Mouse (Mus musculus) midbrain, embryonic 11.5 days (tissue): ENCODE results near the gene Gk5. TPM values are rescaled to one million over a fixed set of nuclear protein-coding genes. Genes with fewer than 3 reads are reported as not detected.
"Not testable (repeated sequence)": the region's sequence is repeated elsewhere in the genome, so short reads cannot be mapped to it uniquely, and the experiment has no call there.

ENCODE experiments used
- ATAC-seq: fragments of 200-750 bp; cut with Nextera tagmentation; 2 replicates; pipeline ENCODE4 v1.8.0; 2017; ENCODE audit warnings: moderate TSS enrichment, moderate library complexity; ENCODE audit not compliant: low FRiP score
- DNase-seq: peaks from one replicate; pipeline ENCODE4 v3.0.0; 2015; ENCODE audit warnings: low spot score; ENCODE audit errors: missing footprints
- H3K27ac ChIP-seq: fragments of 300-500 bp; sonication (generic); 2 replicates; pipeline ENCODE4 v1.5.1; 2014; ENCODE audit warnings: low read depth, low read length
- H3K27me3 ChIP-seq: fragments of 300-500 bp; sonication (generic); 2 replicates; pipeline ENCODE4 v1.6.1; 2014; ENCODE audit warnings: mild to moderate bottlenecking, low read length, moderate library complexity, mixed read lengths; ENCODE audit not compliant: control insufficient read depth, insufficient read depth
- H3K36me3 ChIP-seq: fragments of 300-500 bp; sonication (generic); 2 replicates; pipeline ENCODE4 v1.6.1; 2014; ENCODE audit warnings: mild to moderate bottlenecking, low read length, moderate library complexity, mixed read lengths; ENCODE audit not compliant: control insufficient read depth, insufficient read depth
- H3K4me1 ChIP-seq: fragments of 300-500 bp; sonication (generic); 2 replicates; pipeline ENCODE4 v1.6.1; 2014; ENCODE audit warnings: low read length; ENCODE audit not compliant: control insufficient read depth, insufficient read depth
- H3K4me2 ChIP-seq: fragments of 300-500 bp; sonication (generic); 2 replicates; pipeline ENCODE4 v1.6.1; 2014; ENCODE audit warnings: mild to moderate bottlenecking, moderate library complexity
- H3K4me3 ChIP-seq: fragments of 300-500 bp; sonication (generic); 2 replicates; pipeline ENCODE4 v1.5.1; 2014; ENCODE audit warnings: low read depth, low read length
- H3K9ac ChIP-seq: fragments of 300-500 bp; sonication (generic); 2 replicates; pipeline ENCODE4 v1.6.1; 2014; ENCODE audit warnings: low read length
- H3K9me3 ChIP-seq: fragments of 300-500 bp; sonication (generic); 2 replicates; pipeline ENCODE4 v1.6.1; 2016; ENCODE audit warnings: low read length; ENCODE audit not compliant: control insufficient read depth
- WGBS: fragments of 180-500 bp; shearing (Covaris S2); extraction: QIAGEN DNeasy Blood & Tissue Kit; methylation state at CpG from one replicate; pipeline ENCODE4 v1.1.7; 2014; 5-methylcytosine and 5-hydroxymethylcytosine counted together
- polyA plus RNA-seq: library from polyadenylated mRNA; unstranded; fragments of >200 nt; fragmentation: Nextera tagmentation; extraction: Ambion mirVana; gene quantifications from 2 replicates; pipeline ENCODE4 v1.2.1, GENCODE M21; 2014

Gk5 gene
- 2.5 and 2.8 TPM in 2 replicates for polyA plus RNA-seq

GRCm38 (mm10) chr9:96118861-96119772, at the start of gene Gk5:
TSS of gene Gk5 (plus strand) at chr9:96119362.
- Histone ChIP-seq H3K4me1 (no peaks in the 10 kb centered on the region), H3K4me2 (peak within 1 kb of the TSS; percentile 75), H3K36me3 (no peaks in the 10 kb centered on the region), H3K27me3 (peaks cover 4% of the 10 kb centered on the region; the same call in 1 of the 2 replicates), H3K27ac (no peak within 1 kb of the TSS), H3K9me3 (no peaks in the 10 kb centered on the region), H3K4me3 (peak within 1 kb of the TSS; percentile 56), H3K9ac (peak within 1 kb of the TSS; percentile 65)
- DNase-seq (peak; percentile 100), ATAC-seq (peak; percentile 98)
- 1% methylated on average over 75 of the region's 76 CpGs for WGBS

- no peak overlapping the region for H3K27ac ChIP-seq
- no peak overlapping the region for H3K4me3 ChIP-seq
- 92% methylated on average over 13 of the region's 13 CpGs for whole genome bisulfite sequencing
- no peaks in the 10 kb centered on the region for H3K36me3 ChIP-seq
- H3K9me3 ChIP-seq: no peaks in the 10 kb centered on the region
- H3K4me1 ChIP-seq: no peaks in the 10 kb centered on the region
- H3K27me3 ChIP-seq: no peaks in the 10 kb centered on the region
- no peak for ATAC-seq
- H3K4me2 ChIP-seq: no peak overlapping the region
- H3K9ac ChIP-seq: no peak overlapping the region
- no peak for DNase-seq
These were observed 40.3 kb upstream of the Gk5 start for GRCm38 (mm10) chr9:96078752-96079315.

GRCm38 (mm10) chr9:96085293-96085692, 33.9 kb upstream of the Gk5 start:
- H3K4me1 ChIP-seq: no peaks in the 10 kb centered on the region
- H3K9me3 ChIP-seq: no peaks in the 10 kb centered on the region
- no peaks in the 10 kb centered on the region for H3K27me3 ChIP-seq
- ATAC-seq (no peak), DNase-seq (no peak)
- no peak overlapping the region for H3K4me2 ChIP-seq
- H3K27ac ChIP-seq: no peak overlapping the region
- H3K9ac ChIP-seq: no peak overlapping the region
- 94% methylated on average over 6 of the region's 6 CpGs for WGBS
- no peaks in the 10 kb centered on the region for H3K36me3 ChIP-seq
- no peak overlapping the region for H3K4me3 ChIP-seq

- ATAC-seq: no peak
- H3K4me2 ChIP-seq: no peak overlapping the region
- H3K27me3 ChIP-seq: no peaks in the 10 kb centered on the region
- 82% methylated on average over 2 of the region's 2 CpGs for WGBS
- no peak overlapping the region for H3K4me3 ChIP-seq
- no peaks in the 10 kb centered on the region for H3K4me1 ChIP-seq
- no peak overlapping the region for H3K9ac ChIP-seq
- H3K36me3 ChIP-seq: no peaks in the 10 kb centered on the region
- no peak overlapping the region for H3K27ac ChIP-seq
- no peaks in the 10 kb centered on the region for H3K9me3 ChIP-seq
- no peak for DNase-seq
These were observed 31.5 kb upstream of the Gk5 start for GRCm38 (mm10) chr9:96087671-96088070.

- H3K36me3 ChIP-seq, H3K27ac ChIP-seq, H3K4me2 ChIP-seq, ATAC-seq, DNase-seq, H3K9me3 ChIP-seq, H3K9ac ChIP-seq, H3K27me3 ChIP-seq, H3K4me1 ChIP-seq, H3K4me3 ChIP-seq: not testable (repeated sequence)
- WGBS: 85% methylated on average over 3 of the region's 3 CpGs
These were observed 30.7 kb upstream of the Gk5 start for GRCm38 (mm10) chr9:96088456-96088855.

- H3K4me1 ChIP-seq, H3K9ac ChIP-seq, H3K27me3 ChIP-seq, DNase-seq, H3K36me3 ChIP-seq, H3K27ac ChIP-seq, H3K4me2 ChIP-seq, H3K4me3 ChIP-seq, ATAC-seq, H3K9me3 ChIP-seq: not testable (repeated sequence)
- WGBS: 92% methylated on average over 10 of the region's 10 CpGs
These were observed 26.5 kb upstream of the Gk5 start for GRCm38 (mm10) chr9:96092637-96093036.

GRCm38 (mm10) chr9:96093221-96093620, 25.9 kb upstream of the Gk5 start:
- H3K27me3 ChIP-seq: no peaks in the 10 kb centered on the region
- no peaks in the 10 kb centered on the region for H3K36me3 ChIP-seq
- DNase-seq (no peak), ATAC-seq (no peak)
- 97% methylated on average over 1 of the region's 1 CpGs for WGBS
- H3K4me2 ChIP-seq: no peak overlapping the region
- H3K27ac ChIP-seq: no peak overlapping the region
- no peak overlapping the region for H3K4me3 ChIP-seq
- H3K9me3 ChIP-seq: peaks cover 3% of the 10 kb centered on the region; the same call in 1 of the 2 replicates
- H3K9ac ChIP-seq: no peak overlapping the region
- H3K4me1 ChIP-seq: no peaks in the 10 kb centered on the region

- H3K36me3 ChIP-seq: no peaks in the 10 kb centered on the region
- peaks cover 5% of the 10 kb centered on the region; the same call in 1 of the 2 replicates for H3K9me3 ChIP-seq
- 58% methylated on average over 1 of the region's 1 CpGs for WGBS
- no peak overlapping the region for H3K9ac ChIP-seq
- no peak for DNase-seq
- no peak overlapping the region for H3K4me3 ChIP-seq
- no peaks in the 10 kb centered on the region for H3K27me3 ChIP-seq
- ATAC-seq: no peak
- H3K4me2 ChIP-seq: no peak overlapping the region
- no peak overlapping the region for H3K27ac ChIP-seq
- H3K4me1 ChIP-seq: no peaks in the 10 kb centered on the region
These were observed 24.8 kb upstream of the Gk5 start for GRCm38 (mm10) chr9:96094341-96094740.

GRCm38 (mm10) chr9:96095192-96095591, 24.0 kb upstream of the Gk5 start:
- Histone ChIP-seq H3K4me3 (no peak overlapping the region), H3K27ac (no peak overlapping the region), H3K4me2 (no peak overlapping the region), H3K9ac (no peak overlapping the region), H3K27me3 (no peaks in the 10 kb centered on the region), H3K4me1 (no peaks in the 10 kb centered on the region), H3K9me3 (peaks cover 9% of the 10 kb centered on the region; the same call in 1 of the 2 replicates), H3K36me3 (no peaks in the 10 kb centered on the region)
- 92% methylated on average over 1 of the region's 1 CpGs for WGBS
- DNase-seq (no peak), ATAC-seq (no peak)
